Mouse (Mus musculus) monocyte, adult 5-6 weeks (primary cell): ENCODE measurements around the gene Tbck. TPM values are rescaled to one million over a fixed set of nuclear protein-coding genes. Genes with fewer than 3 reads are reported as not detected.

Experiments used
- ATAC-seq: fragments of 153-309, 156-312 bp; replicated peaks from 2 replicates; pipeline ENCODE4 v1.8.0; 2017; ENCODE audit warnings: mild to moderate bottlenecking; ENCODE audit not compliant: low TSS enrichment, insufficient number of reproducible peaks, severe bottlenecking, poor library complexity, low FRiP score
- total RNA-seq: library from RNA; stranded (forward); fragments of 200-1000, 200-491, 200-594 nt; gene quantifications from 3 replicates; pipeline ENCODE4 v1.2.3, GENCODE M21; 2017

Tbck gene
- total RNA-seq, 1 experiment from 2014 or later: 18.7 TPM

- no peak for ATAC-seq
These were observed 63.8 kb downstream of the Tbck start for GRCm38 (mm10) chr3:132747766-132748165.

GRCm38 (mm10) chr3:132748750-132749149, 64.8 kb downstream of the Tbck start:
- ATAC-seq: no peak

GRCm38 (mm10) chr3:132752772-132753171, 68.8 kb downstream of the Tbck start:
- no peak for ATAC-seq

- ATAC-seq: no peak
These were observed 72.3 kb downstream of the Tbck start for GRCm38 (mm10) chr3:132756274-132756673.

GRCm38 (mm10) chr3:132766033-132766726, 82.2 kb downstream of the Tbck start:
- ATAC-seq: no peak

- ATAC-seq: no peak
These were observed 88.1 kb downstream of the Tbck start for GRCm38 (mm10) chr3:132772054-132772453.

- no peak for ATAC-seq
These were observed 92.7 kb downstream of the Tbck start for GRCm38 (mm10) chr3:132776686-132777085.

GRCm38 (mm10) chr3:132781103-132781502, 97.2 kb downstream of the Tbck start:
- no peak for ATAC-seq

GRCm38 (mm10) chr3:132783087-132783486, 99.1 kb downstream of the Tbck start:
- ATAC-seq: no peak

- no peak for ATAC-seq
These were observed 100.8 kb downstream of the Tbck start for GRCm38 (mm10) chr3:132784732-132785131.

GRCm38 (mm10) chr3:132786690-132787089, 102.7 kb downstream of the Tbck start:
- no peak for ATAC-seq

- ATAC-seq: no peak
These were observed 103.8 kb downstream of the Tbck start for GRCm38 (mm10) chr3:132787775-132788174.

GRCm38 (mm10) chr3:132791140-132791539, 107.2 kb downstream of the Tbck start:
- ATAC-seq: no peak

GRCm38 (mm10) chr3:132800196-132800595, 116.3 kb downstream of the Tbck start:
- ATAC-seq: no peak

GRCm38 (mm10) chr3:132801910-132802309, 118.0 kb downstream of the Tbck start:
- no peak for ATAC-seq

GRCm38 (mm10) chr3:132807888-132808579, 124.1 kb downstream of the Tbck start:
- no peak for ATAC-seq

GRCm38 (mm10) chr3:132808951-132809350, 125.0 kb downstream of the Tbck start:
- no peak for ATAC-seq

GRCm38 (mm10) chr3:132811791-132812190, 127.8 kb downstream of the Tbck start:
- no peak for ATAC-seq

- ATAC-seq: no peak
These were observed 128.4 kb downstream of the Tbck start for GRCm38 (mm10) chr3:132812356-132812755.

GRCm38 (mm10) chr3:132813147-132813546, 129.2 kb downstream of the Tbck start:
- no peak for ATAC-seq
